Mouse (Mus musculus) thymus, adult 2 months (tissue): ENCODE results near the gene Chrdl2.
A peak's percentile ranks its signal among the peaks of the same experiment; 100 is the strongest.

Experiments
- CTCF ChIP-seq: fragments of 200-500 bp; IDR thresholded peaks from 2 replicates; pipeline ENCODE4 v1.5.1; 2012; ENCODE audit warnings: mild to moderate bottlenecking, control low read depth, low read length, moderate library complexity, borderline replicate concordance; ENCODE audit not compliant: control insufficient read depth, poor library complexity, insufficient read depth; ENCODE audit errors: extremely low read depth
- POLR2A ChIP-seq: fragments of 200-500 bp; IDR thresholded peaks from 2 replicates; pipeline ENCODE4 v1.6.1; 2012; ENCODE audit warnings: mild to moderate bottlenecking, low read length, control low read depth, moderate library complexity; ENCODE audit not compliant: control insufficient read depth, poor library complexity, insufficient read depth; ENCODE audit errors: extremely low read depth

GRCm38 (mm10) chr7:99988725-99989124, 17.2 kb upstream of the Chrdl2 start:
- TF ChIP-seq CTCF (peak; percentile 80; the same call in 1 of the 2 replicates), POLR2A (no peak)
